Mouse (Mus musculus) erythroblast, embryonic 14.5 days (primary cell): ENCODE measurements around the gene Sike1. TPM values are rescaled to one million over a fixed set of nuclear protein-coding genes. Genes with fewer than 3 reads are reported as not detected.
A peak's percentile ranks its signal among the peaks of the same experiment; 100 is the strongest.

Source experiments
- H3K27me3 ChIP-seq: 2 replicates; pipeline ENCODE4 v1.6.1; 2012; ENCODE audit warnings: inconsistent platforms; ENCODE audit not compliant: control insufficient read depth
- H3K36me3 ChIP-seq: 2 replicates; pipeline ENCODE4 v1.6.1; 2012; ENCODE audit warnings: mild to moderate bottlenecking, inconsistent platforms; ENCODE audit not compliant: control insufficient read depth
- H3K4me1 ChIP-seq: 2 replicates; pipeline ENCODE4 v1.6.1; 2012; ENCODE audit warnings: inconsistent platforms; ENCODE audit not compliant: control insufficient read depth
- H3K4me3 ChIP-seq: replicated peaks from 2 replicates; pipeline ENCODE3; 2012; ENCODE audit warnings: moderate library complexity, mild to moderate bottlenecking, inconsistent platforms
- H3K9me3 ChIP-seq: 2 replicates; pipeline ENCODE4 v1.6.1; 2012; ENCODE audit warnings: low read length, inconsistent platforms, mixed read lengths; ENCODE audit not compliant: control insufficient read depth
- GATA1 ChIP-seq: IDR thresholded peaks from 2 replicates; pipeline ENCODE4 v1.6.1; 2012; ENCODE audit warnings: low read length, inconsistent platforms, mixed read lengths
- TAL1 ChIP-seq: IDR thresholded peaks from 3 replicates; pipeline ENCODE4 v1.6.1; 2012; ENCODE audit warnings: low read length, inconsistent platforms, mixed read lengths
- polyA plus RNA-seq: library from polyadenylated mRNA; stranded (reverse); fragments of >175 nt; gene quantifications from 2 replicates; pipeline ENCODE4 v1.2.3, GENCODE M21; 2012

Gene Sike1
- 0.17 and 0.42 TPM in 2 replicates for polyA plus RNA-seq

DNA sequence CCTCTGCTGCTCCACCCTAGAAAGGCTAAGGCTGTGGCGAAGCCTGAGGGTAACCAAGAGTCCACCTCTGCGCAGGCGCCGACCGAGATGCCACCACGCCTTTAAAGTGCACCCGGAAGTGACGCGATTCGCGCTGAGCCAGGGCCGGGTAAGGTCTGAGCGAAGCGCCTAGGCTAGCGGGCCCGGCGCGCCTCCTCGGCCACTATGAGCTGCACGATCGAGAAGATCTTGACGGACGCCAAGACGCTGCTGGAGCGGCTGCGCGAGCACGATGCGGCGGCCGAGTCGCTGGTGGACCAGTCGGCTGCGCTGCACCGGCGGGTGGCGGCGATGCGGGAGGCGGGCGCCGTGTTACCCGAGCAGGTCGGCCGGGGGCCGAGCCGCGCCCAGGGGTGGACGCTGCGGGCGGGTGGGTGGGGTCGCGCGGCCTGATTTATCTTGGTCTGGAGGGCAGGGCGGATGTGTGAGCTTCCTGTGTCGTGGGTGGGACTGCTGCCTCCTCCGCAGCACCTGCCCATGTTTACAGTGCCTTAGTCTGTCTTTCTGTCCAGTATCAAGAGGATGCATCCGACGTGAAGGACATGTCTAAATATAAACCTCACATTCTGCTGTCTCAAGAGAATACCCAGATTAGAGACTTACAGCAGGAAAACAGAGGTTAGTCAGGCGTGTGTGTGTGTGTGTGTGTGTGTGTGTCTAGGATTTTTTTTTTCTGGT lies at the start of gene Sike1:
Gene Sike1, plus strand, starts transcription at position 104 of the 717 bp plus-strand sequence.
- Histone ChIP-seq H3K36me3 (peaks cover 14% of the 10 kb centered on the region), H3K4me3 (peak within 1 kb of the TSS; percentile 66), H3K4me1 (peaks cover 21% of the 10 kb centered on the region), H3K9me3 (peaks cover 4% of the 10 kb centered on the region; the same call in 1 of the 2 replicates), H3K27me3 (peaks cover 3% of the 10 kb centered on the region)
- TF ChIP-seq GATA1 (no peak), TAL1 (no peak)

DNA sequence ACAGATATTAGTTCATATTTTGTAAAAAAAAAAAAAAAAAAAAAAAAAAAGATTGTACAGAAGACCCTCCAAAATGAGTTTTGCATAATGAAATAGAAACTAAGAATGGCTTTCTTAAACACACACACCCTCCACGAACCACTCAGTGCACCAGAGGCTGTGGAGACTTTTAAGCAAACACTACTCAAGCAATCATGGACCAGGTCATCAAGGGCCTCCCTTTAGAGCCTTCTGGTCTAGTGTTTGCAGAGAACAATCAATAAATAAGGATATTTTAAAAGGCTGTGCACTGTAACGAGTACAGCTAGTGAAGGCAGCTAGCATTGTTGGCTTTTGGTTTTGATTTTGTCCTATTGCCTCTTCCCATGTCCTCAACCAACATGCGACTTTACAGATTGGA lies 49.2 kb upstream of the Sike1 start:
- Histone ChIP-seq H3K27me3 (no peaks in the 10 kb centered on the region), H3K9me3 (no peaks in the 10 kb centered on the region), H3K36me3 (no peaks in the 10 kb centered on the region), H3K4me1 (no peaks in the 10 kb centered on the region), H3K4me3 (no peak overlapping the region)
- no peak for TF ChIP-seq TAL1

DNA sequence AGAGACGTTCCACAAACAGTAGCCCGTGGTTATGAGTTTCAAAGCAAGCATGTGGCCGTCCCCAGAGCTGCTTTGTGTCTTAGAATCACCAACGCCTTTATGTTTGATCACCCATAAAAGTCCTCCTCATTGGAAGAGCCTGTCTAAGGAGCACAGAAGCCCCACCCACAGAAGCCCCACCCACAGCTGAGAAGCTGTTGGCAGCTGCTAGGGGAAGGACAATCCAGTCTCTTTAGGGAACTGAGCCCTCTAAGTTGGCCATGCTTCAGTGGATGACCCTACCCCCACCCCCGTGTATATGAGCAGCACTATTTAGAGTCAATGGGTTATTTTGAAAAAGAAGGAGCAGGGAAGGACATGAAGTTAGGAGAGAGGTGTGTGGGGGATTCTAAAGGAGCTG lies 48.6 kb upstream of the Sike1 start:
- Histone ChIP-seq H3K36me3 (no peaks in the 10 kb centered on the region), H3K4me3 (no peak overlapping the region), H3K4me1 (no peaks in the 10 kb centered on the region), H3K9me3 (no peaks in the 10 kb centered on the region), H3K27me3 (no peaks in the 10 kb centered on the region)
- TF ChIP-seq GATA1 (no peak), TAL1 (no peak)

DNA sequence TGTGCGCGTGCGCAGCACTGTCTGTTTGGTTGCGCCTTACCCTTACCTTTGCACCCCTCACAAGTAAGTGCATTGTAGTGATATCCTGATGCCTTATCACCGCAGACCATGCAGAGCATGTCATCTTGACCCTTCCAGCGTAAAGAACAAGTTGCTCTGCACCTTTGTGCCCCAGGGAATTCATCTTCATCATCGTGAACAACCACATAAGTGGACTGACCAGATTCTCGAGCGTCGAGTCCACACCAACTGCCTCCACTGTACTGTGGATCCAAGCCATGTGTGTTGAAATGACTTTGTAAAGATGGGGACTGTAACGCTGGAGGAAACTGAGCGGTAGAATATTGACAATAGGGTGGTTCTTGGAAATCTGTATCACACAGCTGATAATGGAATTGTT lies 41.0 kb upstream of the Sike1 start:
- Histone ChIP-seq H3K36me3 (no peaks in the 10 kb centered on the region; the same call in 1 of the 2 replicates), H3K4me3 (no peak overlapping the region), H3K9me3 (no peaks in the 10 kb centered on the region), H3K4me1 (no peaks in the 10 kb centered on the region), H3K27me3 (no peaks in the 10 kb centered on the region)
- no peak for TF ChIP-seq GATA1
- no peak for TF ChIP-seq TAL1

DNA sequence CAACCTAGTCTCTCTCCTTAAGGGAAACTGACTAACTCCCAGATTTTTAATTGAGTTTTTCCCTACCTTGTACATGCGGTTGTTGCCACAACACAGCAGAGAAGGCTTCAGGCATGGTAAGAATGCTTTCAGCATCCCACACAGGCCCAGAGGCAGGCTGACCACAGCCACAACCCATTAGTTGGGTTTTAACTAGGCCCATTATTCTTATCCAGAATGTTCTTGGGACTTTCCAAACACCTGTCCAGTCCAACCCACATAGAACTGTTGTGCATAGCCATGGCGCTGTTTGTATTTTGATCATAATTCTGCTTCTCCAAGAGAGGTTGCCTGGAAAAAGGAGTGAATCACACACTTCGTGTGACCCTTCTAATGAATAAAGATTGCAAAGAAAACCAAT lies 40.4 kb upstream of the Sike1 start:
- no peaks in the 10 kb centered on the region for H3K9me3 ChIP-seq
- H3K36me3 ChIP-seq = no peaks in the 10 kb centered on the region; the same call in 1 of the 2 replicates
- H3K4me1 ChIP-seq = no peaks in the 10 kb centered on the region
- H3K4me3 ChIP-seq = no peak overlapping the region
- TF ChIP-seq TAL1 (no peak), GATA1 (no peak)
- H3K27me3 ChIP-seq = no peaks in the 10 kb centered on the region

DNA sequence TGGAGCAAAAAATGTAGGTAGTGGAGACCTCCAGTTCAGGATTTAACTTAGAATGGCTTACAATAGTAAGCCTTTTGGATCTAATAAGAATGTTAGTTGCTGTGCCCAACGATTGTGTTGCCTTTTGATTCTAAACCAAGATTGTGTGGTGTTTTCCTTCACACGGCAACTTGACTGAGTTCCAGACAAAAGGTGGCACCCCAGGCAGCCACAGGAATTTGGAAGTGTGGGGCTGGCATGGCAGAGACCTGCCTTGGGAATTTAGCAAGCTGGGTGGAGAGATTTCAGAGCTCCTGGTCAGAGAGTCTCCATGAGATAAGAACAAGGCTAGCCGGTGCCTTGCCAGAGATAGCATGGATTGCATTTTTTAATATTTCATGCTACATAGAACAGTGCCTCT lies 39.9 kb upstream of the Sike1 start:
- no peak for TF ChIP-seq TAL1
- no peak for TF ChIP-seq GATA1
- no peaks in the 10 kb centered on the region; the same call in 1 of the 2 replicates for H3K36me3 ChIP-seq
- no peaks in the 10 kb centered on the region for H3K27me3 ChIP-seq
- H3K4me3 ChIP-seq = no peak overlapping the region
- no peaks in the 10 kb centered on the region for H3K4me1 ChIP-seq
- H3K9me3 ChIP-seq = no peaks in the 10 kb centered on the region

DNA sequence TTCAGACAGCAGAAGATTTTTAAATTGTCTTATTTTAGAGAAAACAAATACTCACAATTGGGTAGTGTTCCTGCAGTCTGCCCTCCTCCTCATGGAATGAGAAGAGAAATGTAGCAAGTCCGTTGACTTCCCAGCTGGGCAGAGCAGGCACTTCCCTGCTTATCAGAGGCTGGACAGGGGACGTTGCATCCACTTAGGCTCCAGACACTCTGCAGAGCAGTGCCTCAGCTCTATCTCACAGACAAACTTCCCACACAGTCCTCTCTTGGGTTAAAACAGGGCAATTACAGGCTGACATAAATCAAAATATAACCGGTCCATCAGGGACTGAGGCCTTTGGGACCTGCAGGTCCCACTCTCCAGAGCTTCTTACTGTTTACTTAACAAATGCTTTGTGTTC lies 31.5 kb upstream of the Sike1 start, which contains the start of gene Nr1h5:
Gene Nr1h5, minus strand, starts transcription at position 101 of the 400 bp plus-strand sequence.
- Histone ChIP-seq H3K9me3 (no peaks in the 10 kb centered on the region), H3K36me3 (no peaks in the 10 kb centered on the region), H3K4me3 (no peak within 1 kb of the TSS), H3K4me1 (no peaks in the 10 kb centered on the region), H3K27me3 (no peaks in the 10 kb centered on the region)
- TF ChIP-seq TAL1 (no peak), GATA1 (no peak)

DNA sequence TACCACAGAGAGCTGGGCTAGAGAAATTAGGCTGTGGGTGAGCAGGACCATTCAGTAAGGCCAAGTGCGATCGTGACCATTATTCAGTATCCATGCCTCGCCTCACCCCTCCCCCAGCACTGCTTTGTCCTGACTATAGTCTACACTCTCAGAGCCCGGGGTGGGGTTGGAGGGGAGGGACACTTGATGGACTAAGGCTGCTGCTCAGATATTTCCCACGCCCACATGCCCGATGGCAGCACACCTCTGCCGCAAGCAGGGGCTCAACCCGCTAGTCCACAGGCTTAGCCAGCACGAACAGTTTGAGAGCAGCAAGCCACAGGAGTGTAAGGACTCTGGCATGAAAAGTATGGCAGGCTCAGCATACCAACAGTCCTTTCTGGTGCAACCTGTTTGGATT lies 25.4 kb upstream of the Sike1 start:
- no peaks in the 10 kb centered on the region for H3K27me3 ChIP-seq
- no peak overlapping the region for H3K4me3 ChIP-seq
- H3K9me3 ChIP-seq = no peaks in the 10 kb centered on the region
- TF ChIP-seq TAL1 (no peak), GATA1 (no peak)
- no peaks in the 10 kb centered on the region for H3K36me3 ChIP-seq
- H3K4me1 ChIP-seq = no peaks in the 10 kb centered on the region

DNA sequence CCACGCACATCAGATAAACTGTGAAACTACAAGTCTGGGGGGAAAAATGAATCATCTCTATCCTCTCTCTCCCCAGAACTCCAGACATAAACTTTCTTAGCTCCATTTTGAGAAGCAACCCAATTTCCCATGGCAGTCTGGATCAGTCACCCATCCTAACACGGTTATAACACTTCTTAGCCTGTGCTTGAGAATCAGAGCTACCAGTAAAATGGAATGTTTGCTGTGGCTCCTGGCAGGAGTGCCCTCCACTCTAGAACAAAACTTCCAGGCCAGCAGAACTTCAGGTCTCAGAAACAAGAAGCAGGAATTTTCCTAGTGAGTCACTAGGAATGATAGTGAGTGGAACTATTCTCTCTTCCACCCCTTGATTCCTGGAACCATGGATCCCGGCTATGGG lies 25.0 kb upstream of the Sike1 start:
- Histone ChIP-seq H3K27me3 (no peaks in the 10 kb centered on the region), H3K4me3 (no peak overlapping the region), H3K36me3 (no peaks in the 10 kb centered on the region), H3K9me3 (no peaks in the 10 kb centered on the region), H3K4me1 (no peaks in the 10 kb centered on the region)
- TF ChIP-seq GATA1 (no peak), TAL1 (no peak)

DNA sequence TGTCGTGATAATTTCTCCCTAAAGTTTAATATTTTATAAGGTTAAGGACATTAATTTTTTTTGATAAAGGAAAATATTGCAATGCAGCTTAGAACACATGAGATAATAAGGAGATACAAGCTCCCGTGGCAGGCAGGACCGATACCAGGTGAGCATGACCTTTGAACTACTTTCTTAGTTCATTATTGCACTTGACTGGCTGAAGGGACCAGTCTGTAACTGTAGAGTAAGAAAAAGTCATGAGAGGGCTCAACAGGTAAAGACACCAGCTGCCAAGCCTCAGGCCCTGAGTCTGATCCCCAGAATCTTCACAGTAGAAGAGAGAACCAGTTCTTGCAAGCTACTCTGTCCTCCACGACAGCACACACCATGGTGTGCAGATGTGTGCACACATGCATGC lies 18.6 kb upstream of the Sike1 start:
- Histone ChIP-seq H3K4me3 (no peak overlapping the region), H3K27me3 (no peaks in the 10 kb centered on the region), H3K9me3 (no peaks in the 10 kb centered on the region), H3K4me1 (no peaks in the 10 kb centered on the region), H3K36me3 (no peaks in the 10 kb centered on the region)
- no peak for TF ChIP-seq TAL1
- no peak for TF ChIP-seq GATA1
